16 mouse cellular contexts compared by ENCODE assay signal in genomic region chr14:76723551-76723950, GRCm38 (mm10).
"Had no signal": no experiment of that assay in that cellular context is flagged by ENCODE, and none has a peak within 500 bp of the region (broad histone marks: within the 10 kb centered on the region; RNA-seq: fewer than 3 reads in every experiment).

No protein-coding gene starts in this region.

- H3K36me3 ChIP-seq: limb, embryonic 10.5 days; liver, embryonic 12.5 days; lung, embryonic 15.5 days; midbrain, embryonic 12.5 days; stomach, embryonic 15.5 days had no signal

- H3K4me3 ChIP-seq: left cerebral cortex, adult 2 months; limb, embryonic 10.5 days; liver, embryonic 12.5 days; lung, embryonic 15.5 days; megakaryocyte, embryonic 14.5 days; midbrain, embryonic 12.5 days; stomach, embryonic 15.5 days had no signal

- H3K4me2 ChIP-seq: liver, embryonic 12.5 days; lung, embryonic 15.5 days; midbrain, embryonic 12.5 days; stomach, embryonic 15.5 days had no signal

- DNase-seq: kidney, adult 11 months; kidney, adult 9 months; kidney, postnatal 14 days; lung, postnatal 14 days; right cerebral cortex, postnatal 4 days; spleen, adult 18-20 months; thymus, adult 2 months; thymus, postnatal 25 days had no signal

- H3K27me3 ChIP-seq: liver, embryonic 12.5 days; lung, embryonic 15.5 days; midbrain, embryonic 12.5 days; stomach, embryonic 15.5 days had no signal

- H3K9me3 ChIP-seq: limb, embryonic 10.5 days; liver, embryonic 12.5 days; lung, embryonic 15.5 days; midbrain, embryonic 12.5 days; stomach, embryonic 15.5 days had no signal

- ATAC-seq: liver, embryonic 12.5 days had no signal

- H3K9ac ChIP-seq: liver, embryonic 12.5 days; lung, embryonic 15.5 days; midbrain, embryonic 12.5 days; stomach, embryonic 15.5 days had no signal

- H3K27ac ChIP-seq: left cerebral cortex, adult 2 months; limb, embryonic 10.5 days; liver, embryonic 12.5 days; lung, embryonic 15.5 days; macrophage; midbrain, embryonic 12.5 days; stomach, embryonic 15.5 days had no signal
